Mouse (Mus musculus): Measurements from ENCODE around the gene Csk. TPM values are rescaled to one million over a fixed set of nuclear protein-coding genes. Genes with fewer than 3 reads are reported as not detected.
A peak's percentile ranks its signal among the peaks of the same experiment; 100 is the strongest.

The Csk gene
- polyA plus RNA-seq, 1 experiment from 2014 or later: 27.2 TPM

- 52% methylated on average over 3 of the region's 3 CpGs for WGBS
- Histone ChIP-seq H3K27ac (ENCODE audit: low read length) (no peak overlapping the region), H3K9ac (replicated peaks; ENCODE audit: low read length) (no peak overlapping the region), H3K27me3 (ENCODE audit: insufficient read depth, low read length) (0 out of 2 replicates have a peak, but pooled peaks cover 4% of the 10 kb centered on the region), H3K4me1 (ENCODE audit: insufficient read depth, low read length) (peaks cover 5% of the 10 kb centered on the region), H3K9me3 (ENCODE audit: low read length) (no peaks in the 10 kb centered on the region), H3K4me2 (replicated peaks; ENCODE audit: low read depth, low read length) (no peak overlapping the region), H3K36me3 (ENCODE audit: insufficient read depth, low read length) (no peaks in the 10 kb centered on the region), H3K4me3 (ENCODE audit: low read length) (no peak overlapping the region)
- no peak for ATAC-seq (ENCODE audit: low FRiP score, low TSS enrichment)
Observed at GRCm38 (mm10) chr9:57610359-57610826, 43.0 kb downstream of the Csk start.

- ATAC-seq (ENCODE audit: low FRiP score, low TSS enrichment): no peak
Observed at GRCm38 (mm10) chr9:57609803-57610202, 43.6 kb downstream of the Csk start.

DNA sequence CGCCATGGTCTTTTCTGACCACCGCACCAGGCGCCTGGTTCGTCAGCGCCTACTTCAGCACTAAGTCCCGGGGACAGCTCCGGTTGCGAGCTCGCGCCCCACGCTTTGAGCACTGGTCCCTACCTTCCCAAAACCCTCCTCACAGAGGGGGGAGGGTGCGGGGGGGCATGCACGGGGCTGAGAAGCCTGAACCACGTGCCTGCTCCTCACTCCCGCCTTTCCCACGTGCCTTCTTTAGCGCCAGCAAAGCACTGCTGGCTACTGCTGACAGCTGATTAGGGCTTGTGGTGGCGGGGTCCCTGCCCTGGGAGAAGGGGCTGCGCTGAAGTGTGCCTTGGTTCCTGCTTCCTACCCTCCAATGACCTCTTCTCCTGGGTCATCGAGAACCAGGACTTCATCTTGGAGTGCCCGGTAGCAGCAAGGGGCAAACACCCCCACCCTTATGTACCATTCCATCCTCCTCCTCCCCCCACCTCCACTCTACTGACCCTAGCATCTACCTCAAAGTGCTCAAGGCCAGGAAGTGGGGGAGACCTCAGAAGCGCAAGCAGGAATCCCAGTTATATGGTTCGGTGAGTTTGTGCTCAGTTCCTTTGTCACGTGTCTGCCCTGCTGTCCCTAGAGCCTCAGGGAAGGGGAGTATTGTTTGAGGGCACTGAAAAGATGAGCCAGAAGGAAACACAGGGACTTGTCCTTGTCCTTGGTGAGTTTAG lies 47.1 kb downstream of the Csk start, which contains the start of gene Cplx3:
TSS of gene Cplx3 (minus strand) at position 143 of the 713 bp plus-strand sequence.
- 5% methylated on average over 24 of the region's 24 CpGs for WGBS
- Histone ChIP-seq H3K27ac (ENCODE audit: low read length) (no peak within 1 kb of the TSS), H3K4me3 (ENCODE audit: low read length) (no peak within 1 kb of the TSS), H3K9ac (replicated peaks; ENCODE audit: low read length) (no peak within 1 kb of the TSS), H3K4me2 (replicated peaks; ENCODE audit: low read depth, low read length) (0 out of 2 replicates have a peak within 1 kb of the TSS, but pooled peaks have one; percentile 8), H3K4me1 (ENCODE audit: insufficient read depth, low read length) (peaks cover 5% of the 10 kb centered on the region), H3K9me3 (ENCODE audit: low read length) (no peaks in the 10 kb centered on the region), H3K27me3 (ENCODE audit: insufficient read depth, low read length) (peaks cover 4% of the 10 kb centered on the region; the same call in 1 of the 2 replicates), H3K36me3 (ENCODE audit: insufficient read depth, low read length) (no peaks in the 10 kb centered on the region)
- peak; percentile 76 for ATAC-seq (ENCODE audit: low FRiP score, low TSS enrichment)

More at GRCm38 (mm10) chr9:57609803-57610202, 43.6 kb downstream of the Csk start:
- peaks cover 4% of the 10 kb centered on the region; the same call in 1 of the 2 replicates for H3K27me3 ChIP-seq (ENCODE audit: insufficient read depth, low read length)
- WGBS: 59% methylated on average over 3 of the region's 3 CpGs
- no peak overlapping the region for H3K27ac ChIP-seq (ENCODE audit: low read length)
- H3K4me2 ChIP-seq (replicated peaks; ENCODE audit: low read depth, low read length): no peak overlapping the region
- no peaks in the 10 kb centered on the region for H3K36me3 ChIP-seq (ENCODE audit: insufficient read depth, low read length)
- H3K9me3 ChIP-seq (ENCODE audit: low read length): no peaks in the 10 kb centered on the region
- H3K9ac ChIP-seq (replicated peaks; ENCODE audit: low read length): no peak overlapping the region
- H3K4me3 ChIP-seq (ENCODE audit: low read length): no peak overlapping the region
- H3K4me1 ChIP-seq (ENCODE audit: insufficient read depth, low read length): peaks cover 5% of the 10 kb centered on the region

- Histone ChIP-seq H3K4me3 (ENCODE audit: low read length) (no peak overlapping the region), H3K27ac (ENCODE audit: low read length) (no peak overlapping the region), H3K36me3 (ENCODE audit: insufficient read depth, low read length) (no peaks in the 10 kb centered on the region), H3K9me3 (ENCODE audit: low read length) (no peaks in the 10 kb centered on the region), H3K4me1 (ENCODE audit: insufficient read depth, low read length) (peaks cover 11% of the 10 kb centered on the region), H3K4me2 (replicated peaks; ENCODE audit: low read depth, low read length) (no peak overlapping the region), H3K27me3 (ENCODE audit: insufficient read depth, low read length) (peaks cover 4% of the 10 kb centered on the region; the same call in 1 of the 2 replicates), H3K9ac (replicated peaks; ENCODE audit: low read length) (no peak overlapping the region)
- WGBS: 24% methylated on average over 9 of the region's 9 CpGs
- ATAC-seq (ENCODE audit: low FRiP score, low TSS enrichment): no peak
Observed at GRCm38 (mm10) chr9:57605503-57605902, 47.9 kb downstream of the Csk start.

- Histone ChIP-seq H3K27me3 (ENCODE audit: insufficient read depth, low read length) (peaks cover 4% of the 10 kb centered on the region; the same call in 1 of the 2 replicates), H3K4me1 (ENCODE audit: insufficient read depth, low read length) (peaks cover 15% of the 10 kb centered on the region), H3K9me3 (ENCODE audit: low read length) (no peaks in the 10 kb centered on the region), H3K9ac (replicated peaks; ENCODE audit: low read length) (no peak overlapping the region), H3K4me2 (replicated peaks; ENCODE audit: low read depth, low read length) (no peak overlapping the region), H3K27ac (ENCODE audit: low read length) (no peak overlapping the region), H3K36me3 (ENCODE audit: insufficient read depth, low read length) (no peaks in the 10 kb centered on the region), H3K4me3 (ENCODE audit: low read length) (no peak overlapping the region)
- ATAC-seq (ENCODE audit: low FRiP score, low TSS enrichment): no peak
- 82% methylated on average over 4 of the region's 4 CpGs for WGBS
Observed at GRCm38 (mm10) chr9:57604875-57605274, 48.6 kb downstream of the Csk start.

- 56% methylated on average over 8 of the region's 8 CpGs for WGBS
- no peaks in the 10 kb centered on the region for H3K36me3 ChIP-seq (ENCODE audit: insufficient read depth, low read length)
- no peaks in the 10 kb centered on the region for H3K9me3 ChIP-seq (ENCODE audit: low read length)
- no peak overlapping the region for H3K4me2 ChIP-seq (replicated peaks; ENCODE audit: low read depth, low read length)
- no peak overlapping the region for H3K4me3 ChIP-seq (ENCODE audit: low read length)
- H3K4me1 ChIP-seq (ENCODE audit: insufficient read depth, low read length): peaks cover 36% of the 10 kb centered on the region
- no peak overlapping the region for H3K27ac ChIP-seq (ENCODE audit: low read length)
- H3K27me3 ChIP-seq (ENCODE audit: insufficient read depth, low read length): peaks cover 4% of the 10 kb centered on the region; the same call in 1 of the 2 replicates
- ATAC-seq (ENCODE audit: low FRiP score, low TSS enrichment): no peak
- no peak overlapping the region for H3K9ac ChIP-seq (replicated peaks; ENCODE audit: low read length)
Observed at GRCm38 (mm10) chr9:57602098-57602497, 51.3 kb downstream of the Csk start.

DNA sequence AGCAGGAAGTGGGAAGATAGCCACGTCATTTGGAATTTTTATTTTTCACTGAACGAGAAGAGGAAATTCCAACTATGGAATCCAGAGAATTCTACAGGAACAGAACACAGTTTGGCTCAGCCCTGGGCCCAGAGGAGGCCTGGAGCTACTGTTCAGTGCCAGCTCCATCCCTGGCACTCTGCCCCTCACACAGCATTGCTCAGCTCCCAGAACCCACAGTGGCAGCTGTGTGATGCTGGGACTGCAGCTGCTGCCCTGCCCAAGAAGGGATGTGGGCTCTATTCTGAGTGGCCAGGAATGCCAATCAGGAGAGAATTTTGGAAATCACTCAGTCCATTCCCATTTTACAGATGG lies 52.1 kb downstream of the Csk start:
- ATAC-seq (ENCODE audit: low FRiP score, low TSS enrichment): no peak
- H3K4me2 ChIP-seq (replicated peaks; ENCODE audit: low read depth, low read length): no peak overlapping the region
- no peaks in the 10 kb centered on the region for H3K9me3 ChIP-seq (ENCODE audit: low read length)
- no peak overlapping the region for H3K9ac ChIP-seq (replicated peaks; ENCODE audit: low read length)
- H3K36me3 ChIP-seq (ENCODE audit: insufficient read depth, low read length): no peaks in the 10 kb centered on the region
- H3K4me1 ChIP-seq (ENCODE audit: insufficient read depth, low read length): peaks cover 33% of the 10 kb centered on the region
- H3K27me3 ChIP-seq (ENCODE audit: insufficient read depth, low read length): peaks cover 4% of the 10 kb centered on the region; the same call in 1 of the 2 replicates
- H3K4me3 ChIP-seq (ENCODE audit: low read length): no peak overlapping the region
- WGBS: 33% methylated on average over 2 of the region's 2 CpGs
- no peak overlapping the region for H3K27ac ChIP-seq (ENCODE audit: low read length)

DNA sequence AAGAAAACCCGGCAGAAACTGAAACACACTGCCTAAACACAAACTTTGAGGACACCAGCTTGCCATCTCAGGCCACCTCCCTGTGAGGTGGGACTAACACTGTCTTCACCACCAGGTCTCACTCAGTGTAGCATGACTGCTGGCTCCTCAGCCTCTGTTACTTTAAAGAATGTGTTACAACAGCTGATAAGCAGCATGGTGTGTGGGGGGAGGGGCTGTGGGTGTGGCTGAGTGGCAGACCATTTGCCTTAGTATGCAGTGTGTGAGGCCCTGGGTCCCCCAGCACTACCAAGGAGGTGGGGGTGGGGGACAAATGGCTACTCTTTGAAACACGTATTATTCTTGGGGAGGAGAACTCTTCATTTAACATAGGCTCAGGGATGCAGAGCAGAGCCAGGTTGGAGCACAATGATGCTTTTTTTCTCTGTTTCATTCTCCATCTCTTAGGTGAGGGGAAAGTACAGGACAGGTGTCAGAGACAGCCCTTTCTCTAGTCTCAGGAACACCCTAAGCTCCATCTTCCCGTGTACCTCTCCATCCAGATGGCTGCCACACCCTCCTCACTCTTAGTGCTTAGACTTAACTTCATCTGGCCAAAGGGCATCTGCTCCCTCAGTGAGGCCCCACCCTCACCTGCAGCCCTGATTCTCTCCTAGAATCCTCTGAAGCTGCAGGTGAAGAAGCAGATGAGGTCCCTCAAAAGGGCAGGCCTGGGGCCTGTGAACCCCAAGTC lies 52.6 kb downstream of the Csk start:
- Histone ChIP-seq H3K9me3 (ENCODE audit: low read length) (no peaks in the 10 kb centered on the region), H3K4me1 (ENCODE audit: insufficient read depth, low read length) (peaks cover 31% of the 10 kb centered on the region), H3K36me3 (ENCODE audit: insufficient read depth, low read length) (no peaks in the 10 kb centered on the region), H3K4me3 (ENCODE audit: low read length) (no peak overlapping the region), H3K27ac (ENCODE audit: low read length) (no peak overlapping the region), H3K9ac (replicated peaks; ENCODE audit: low read length) (no peak overlapping the region), H3K4me2 (replicated peaks; ENCODE audit: low read depth, low read length) (no peak overlapping the region), H3K27me3 (ENCODE audit: insufficient read depth, low read length) (peaks cover 3% of the 10 kb centered on the region; the same call in 1 of the 2 replicates)
- 3% methylated on average over 3 of the region's 3 CpGs for WGBS
- ATAC-seq (ENCODE audit: low FRiP score, low TSS enrichment): peak; percentile 39; the same call in 1 of the 2 replicates

GRCm38 (mm10) chr9:57598851-57599563 lies 54.4 kb downstream of the Csk start:
- Histone ChIP-seq H3K27ac (ENCODE audit: low read length) (no peak overlapping the region), H3K4me3 (ENCODE audit: low read length) (no peak overlapping the region), H3K36me3 (ENCODE audit: insufficient read depth, low read length) (peaks cover 13% of the 10 kb centered on the region), H3K4me1 (ENCODE audit: insufficient read depth, low read length) (peaks cover 33% of the 10 kb centered on the region), H3K4me2 (replicated peaks; ENCODE audit: low read depth, low read length) (no peak overlapping the region), H3K9me3 (ENCODE audit: low read length) (no peaks in the 10 kb centered on the region), H3K27me3 (ENCODE audit: insufficient read depth, low read length) (no peaks in the 10 kb centered on the region), H3K9ac (replicated peaks; ENCODE audit: low read length) (no peak overlapping the region)
- WGBS: 48% methylated on average over 8 of the region's 8 CpGs
- ATAC-seq (ENCODE audit: low FRiP score, low TSS enrichment): peak; percentile 46

Measured in kidney, embryonic 16.5 days (tissue).